Mouse (Mus musculus) heart, embryonic 12.5 days (tissue): Measurements from ENCODE around the gene Fbxw25. TPM values are rescaled to one million over a fixed set of nuclear protein-coding genes. Genes with fewer than 3 reads are reported as not detected.
"Not testable (repeated sequence)": the region's sequence is repeated elsewhere in the genome, so short reads cannot be mapped to it uniquely, and the experiment has no call there.

Source experiments
- ATAC-seq: fragments of 200-750 bp; cut with Nextera tagmentation; 2 replicates; pipeline ENCODE4 v1.8.0; 2017; ENCODE audit warnings: moderate TSS enrichment, moderate library complexity; ENCODE audit not compliant: insufficient number of reproducible peaks, low FRiP score
- H3K27ac ChIP-seq: fragments of 300-500 bp; sonication (generic); 2 replicates; pipeline ENCODE4 v1.5.1; 2016; ENCODE audit warnings: mild to moderate bottlenecking, moderate library complexity; ENCODE audit not compliant: poor library complexity, severe bottlenecking
- H3K27me3 ChIP-seq: fragments of 300-500 bp; sonication (generic); replicated peaks from 2 replicates; pipeline ENCODE4 v1.6.1; 2016; ENCODE audit warnings: mild to moderate bottlenecking, moderate library complexity
- H3K36me3 ChIP-seq: fragments of 300-500 bp; sonication (generic); 2 replicates; pipeline ENCODE4 v1.6.1; 2016; ENCODE audit warnings: mild to moderate bottlenecking, moderate library complexity
- H3K4me1 ChIP-seq: fragments of 300-500 bp; sonication (generic); replicated peaks from 2 replicates; pipeline ENCODE4 v1.6.1; 2016; ENCODE audit warnings: mild to moderate bottlenecking
- H3K4me2 ChIP-seq: fragments of 300-500 bp; sonication (generic); 2 replicates; pipeline ENCODE4 v1.6.1; 2016; ENCODE audit warnings: mild to moderate bottlenecking, moderate library complexity
- H3K4me3 ChIP-seq: fragments of 300-500 bp; sonication (generic); 2 replicates; pipeline ENCODE4 v1.5.1; 2016; ENCODE audit warnings: mild to moderate bottlenecking
- H3K9ac ChIP-seq: fragments of 300-500 bp; sonication (generic); 2 replicates; pipeline ENCODE4 v1.6.1; 2016; ENCODE audit warnings: mild to moderate bottlenecking, moderate library complexity
- H3K9me3 ChIP-seq: fragments of 300-500 bp; sonication (generic); replicated peaks from 2 replicates; pipeline ENCODE4 v1.6.1; 2016; ENCODE audit warnings: mild to moderate bottlenecking, moderate library complexity
- WGBS: fragments of 180-500 bp; shearing (Covaris S2); methylation state at CpG from one replicate; pipeline ENCODE4 v1.1.7; 2016; 5-methylcytosine and 5-hydroxymethylcytosine counted together
- polyA plus RNA-seq: library from polyadenylated mRNA; unstranded; fragments of >200 nt; fragmentation: Nextera tagmentation; extraction: Ambion mirVana; gene quantifications from 2 replicates; pipeline ENCODE4 v1.2.1, GENCODE M21; 2016

Gene Fbxw25
- polyA plus RNA-seq, result not detected in 2 replicates

GRCm38 (mm10) chr9:109664552-109664951 lies at the start of gene Fbxw25:
Gene Fbxw25 (minus strand): TSS chr9:109664652.
- not testable (repeated sequence) for H3K4me1 ChIP-seq, H3K9me3 ChIP-seq, H3K4me2 ChIP-seq, H3K27ac ChIP-seq, H3K9ac ChIP-seq, ATAC-seq, H3K27me3 ChIP-seq, H3K36me3 ChIP-seq, H3K4me3 ChIP-seq
- WGBS, result 58% methylated on average over 2 of the region's 2 CpGs

GRCm38 (mm10) chr9:109702600-109702999 lies 38.1 kb upstream of the Fbxw25 start, which contains the start of gene Fbxw18:
Gene Fbxw18 (minus strand): TSS chr9:109702700.
- not testable (repeated sequence) for H3K36me3 ChIP-seq

GRCm38 (mm10) chr9:109685299-109685698 lies 20.8 kb upstream of the Fbxw25 start:
- WGBS, result 8% methylated on average over 1 of the region's 1 CpGs
- Histone ChIP-seq H3K4me2 (no peak overlapping the region), H3K9me3 (no peaks in the 10 kb centered on the region), H3K9ac (no peak overlapping the region), H3K4me3 (no peak overlapping the region), H3K27ac (no peak overlapping the region), H3K36me3 (no peaks in the 10 kb centered on the region), H3K27me3 (no peaks in the 10 kb centered on the region), H3K4me1 (no peaks in the 10 kb centered on the region)
- no peak for ATAC-seq

More at GRCm38 (mm10) chr9:109702600-109702999, 38.1 kb upstream of the Fbxw25 start, which contains the start of gene Fbxw18:
- not testable (repeated sequence) for H3K9me3 ChIP-seq, H3K27me3 ChIP-seq, H3K27ac ChIP-seq, H3K9ac ChIP-seq, ATAC-seq, H3K4me2 ChIP-seq, H3K4me3 ChIP-seq, H3K4me1 ChIP-seq
- whole genome bisulfite sequencing, result 71% methylated on average over 4 of the region's 4 CpGs

DNA sequence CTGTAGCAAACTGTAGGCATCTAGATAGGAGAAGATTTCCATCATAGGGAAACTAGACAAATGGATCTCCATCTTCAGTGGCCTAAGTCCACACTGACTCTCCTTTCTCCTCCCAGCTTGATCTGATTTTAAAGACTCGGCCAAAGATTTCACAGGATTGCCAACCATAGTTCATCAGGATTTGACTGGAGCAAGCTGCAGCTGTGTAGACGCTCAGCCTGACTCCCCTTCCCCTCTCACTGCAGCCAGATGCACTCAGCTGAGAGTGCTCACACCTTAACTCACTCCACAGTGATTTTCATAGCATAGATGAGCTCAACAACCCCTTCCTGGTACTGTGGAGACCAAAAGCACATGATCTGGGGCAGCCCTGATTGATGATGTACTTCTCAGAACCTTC lies 38.5 kb downstream of the Fbxw25 start, which contains the start of gene Fbxw24:
TSS of gene Fbxw24 (minus strand) at position 101 of the 400 bp plus-strand sequence.
- WGBS, result 73% methylated on average over 2 of the region's 2 CpGs

DNA sequence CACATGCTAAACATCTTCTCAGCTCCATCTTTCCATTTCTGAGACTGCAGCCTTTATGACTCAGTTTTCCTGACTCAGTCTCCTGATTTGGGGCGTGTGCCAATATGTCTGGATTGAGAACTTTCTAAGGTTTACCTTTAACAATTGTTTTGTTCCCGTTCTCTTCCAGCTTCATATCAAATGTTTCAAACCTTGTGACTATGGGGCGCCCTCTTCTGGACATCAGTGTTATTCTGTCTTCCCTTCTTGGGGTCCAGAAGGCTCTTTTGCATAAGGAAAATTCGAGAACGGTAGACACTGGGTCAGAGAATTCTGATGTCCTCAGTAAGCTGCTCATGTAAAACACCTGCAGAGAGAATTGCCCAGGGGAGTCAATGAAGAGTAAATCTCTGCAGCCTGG lies 57.6 kb downstream of the Fbxw25 start:
- H3K4me3 ChIP-seq, H3K4me2 ChIP-seq, H3K9ac ChIP-seq, H3K27me3 ChIP-seq, H3K27ac ChIP-seq, ATAC-seq, H3K4me1 ChIP-seq, H3K36me3 ChIP-seq, H3K9me3 ChIP-seq: not testable (repeated sequence)
- 33% methylated on average over 5 of the region's 5 CpGs for WGBS

More for the DNA sequence above, 38.5 kb downstream of the Fbxw25 start, which contains the start of gene Fbxw24:
- not testable (repeated sequence) for H3K36me3 ChIP-seq, H3K4me2 ChIP-seq, H3K9me3 ChIP-seq, H3K27me3 ChIP-seq, ATAC-seq, H3K4me3 ChIP-seq, H3K9ac ChIP-seq, H3K27ac ChIP-seq, H3K4me1 ChIP-seq

- H3K4me2 ChIP-seq, H3K9ac ChIP-seq, H3K36me3 ChIP-seq, H3K4me1 ChIP-seq, H3K4me3 ChIP-seq, H3K27me3 ChIP-seq, H3K27ac ChIP-seq, ATAC-seq, H3K9me3 ChIP-seq: not testable (repeated sequence)
- 48% methylated on average over 2 of the region's 2 CpGs for WGBS
Measured at GRCm38 (mm10) chr9:109602128-109602527, 62.3 kb downstream of the Fbxw25 start.

DNA sequence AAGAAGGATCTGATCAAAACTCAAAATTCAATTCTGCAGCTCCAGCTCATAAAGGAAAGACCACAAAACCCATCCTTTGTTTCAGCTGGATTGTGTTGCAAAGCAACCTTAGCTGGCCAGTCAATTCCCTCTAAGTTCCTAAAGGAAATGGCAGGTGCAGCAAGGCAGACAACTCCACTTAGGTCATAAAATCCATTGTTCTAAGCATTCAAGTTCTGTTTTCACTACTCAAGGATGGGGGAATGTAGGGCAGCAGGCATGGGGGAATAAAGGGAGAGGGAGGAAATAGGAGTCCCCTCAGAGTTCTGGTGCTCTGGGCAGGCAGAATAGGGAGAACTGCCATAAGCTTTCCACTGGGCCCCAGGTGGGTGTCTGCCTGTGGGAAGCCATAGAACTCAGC lies 67.2 kb downstream of the Fbxw25 start:
- Histone ChIP-seq H3K27ac (no peak overlapping the region), H3K4me2 (no peak overlapping the region), H3K9me3 (peaks cover 12% of the 10 kb centered on the region), H3K36me3 (no peaks in the 10 kb centered on the region), H3K4me3 (no peak overlapping the region), H3K9ac (no peak overlapping the region), H3K4me1 (no peaks in the 10 kb centered on the region), H3K27me3 (no peaks in the 10 kb centered on the region)
- ATAC-seq, result no peak

Other genes with a start within 250 kb of the Fbxw25 start
- not detected in 2 replicates for gene Fbxw16, start 215.5 kb downstream of the Fbxw25 start, polyA plus RNA-seq
- gene Fbxw19, start 168.8 kb downstream of the Fbxw25 start, polyA plus RNA-seq, result not detected in 2 replicates
- not detected in 2 replicates for gene Fbxw15, start 96.4 kb downstream of the Fbxw25 start, polyA plus RNA-seq
- not detected in 2 replicates for gene Fbxw24, start 38.6 kb downstream of the Fbxw25 start, polyA plus RNA-seq
- gene Fbxw18, start 38.0 kb upstream of the Fbxw25 start, polyA plus RNA-seq, result not detected in 2 replicates
- gene Fbxw26, start 81.4 kb upstream of the Fbxw25 start, polyA plus RNA-seq, result not detected in 2 replicates
- not detected in 2 replicates for gene Fbxw27, start 126.0 kb upstream of the Fbxw25 start, polyA plus RNA-seq
- gene Spink8, start 147.6 kb upstream of the Fbxw25 start, polyA plus RNA-seq, result not detected in 2 replicates
- 55.7 and 60.5 TPM in 2 replicates for gene Nme6, start 168.1 kb upstream of the Fbxw25 start, polyA plus RNA-seq
- gene Camp, start 185.0 kb upstream of the Fbxw25 start, polyA plus RNA-seq, result 0.35 and 1.1 TPM in 2 replicates
- 27.6 and 28.6 TPM in 2 replicates for gene Cdc25a, start 210.9 kb upstream of the Fbxw25 start, polyA plus RNA-seq